In the genomic region with DNA sequence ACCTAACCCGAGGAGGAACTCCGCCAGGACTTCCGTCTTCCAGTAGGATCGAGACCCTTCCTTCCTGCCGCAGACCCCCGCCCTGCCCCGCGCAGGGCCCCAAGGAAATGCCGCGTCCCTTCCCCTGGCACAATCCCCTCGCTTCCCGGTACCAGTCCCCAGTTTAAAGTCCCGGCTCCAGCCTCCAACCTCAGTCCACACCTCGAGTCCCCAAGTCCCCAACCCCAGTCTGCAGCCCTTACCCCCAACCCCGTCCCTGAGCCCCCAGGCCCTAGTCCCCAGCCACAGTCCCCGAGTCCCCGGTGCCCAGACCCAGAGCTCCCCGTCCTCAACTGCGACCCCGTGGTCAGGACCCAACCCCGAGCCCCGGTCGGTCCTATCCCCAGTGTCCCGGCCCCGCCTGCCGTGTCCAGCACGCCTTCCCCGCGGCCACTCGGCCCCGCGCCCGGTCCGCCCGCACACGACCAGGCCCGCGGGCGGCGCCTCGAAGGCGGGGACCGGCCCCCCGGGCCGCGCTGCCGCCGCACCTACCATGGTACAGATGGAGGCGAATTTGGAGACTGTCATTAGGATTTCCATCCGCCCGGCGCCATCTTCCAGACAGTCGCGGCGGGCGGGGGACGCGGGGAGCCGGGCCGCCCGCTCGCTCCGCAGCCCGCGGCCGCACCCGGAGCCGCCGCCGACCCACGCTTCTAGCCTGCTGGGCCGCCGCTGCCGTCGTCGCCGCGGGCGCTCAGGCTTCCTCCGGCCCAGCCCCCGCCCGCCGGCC, we compare ENCODE assay signal across 8 mouse cellular contexts. TPM values are rescaled to one million over a fixed set of nuclear protein-coding genes. Genes with fewer than 3 reads are reported as not detected.
A peak's percentile ranks its signal among the peaks of the same experiment; 100 is the strongest.
DNase-seq lines count a peak whose midpoint lies in the region; ATAC-seq and TF ChIP-seq lines count a peak whose summit lies in the region.

No protein-coding gene starts in this region.

- no peaks in the 10 kb centered on the region for H3K9me3 ChIP-seq in intestine, postnatal 0 days (ENCODE audit: control insufficient read depth)

- H3K9ac ChIP-seq in intestine, postnatal 0 days (ENCODE audit: low read depth, low read length), result peak overlapping the region; percentile 95

- peak overlapping the region; percentile 92 for H3K4me3 ChIP-seq in gastrocnemius, adult 2 months
- peak overlapping the region; percentile 99 for H3K4me3 ChIP-seq in intestine, postnatal 0 days (ENCODE audit: low read depth, low read length)
- H3K4me3 ChIP-seq in small intestine, adult 2 months (ENCODE audit: low read depth, low read length), result peak overlapping the region; percentile 99

- peak overlapping the region; percentile 87 for H3K27ac ChIP-seq in gastrocnemius, adult 2 months
- peak overlapping the region; percentile 93 for H3K27ac ChIP-seq in intestine, postnatal 0 days (ENCODE audit: low read depth, low read length)
- peak overlapping the region; percentile 80 for H3K27ac ChIP-seq in small intestine, adult 2 months (ENCODE audit: insufficient read depth, low read depth, low read length)

- intact Hi-C loops in gastrocnemius, adult 2 months (cut with DNase I), result loop anchor here (2.0 kb wide), 1 partner anchor 39 kb away; a partner anchor contains a TSS

- peak; percentile 37 for ATAC-seq in intestine, postnatal 0 days

- peaks cover 14% of the 10 kb centered on the region for H3K4me1 ChIP-seq in intestine, postnatal 0 days (replicated peaks; ENCODE audit: control insufficient read depth, insufficient read depth, low read length)
- H3K4me1 ChIP-seq in small intestine, adult 2 months (ENCODE audit: control insufficient read depth, insufficient read depth, insufficient read length, low read length), result peaks cover 27% of the 10 kb centered on the region

- peak; percentile 56; the same call in 1 of the 2 replicates for TF ChIP-seq POLR2A in small intestine, adult 2 months (IDR thresholded peaks at IDR 0.05; ENCODE audit: low read depth, low read length)

- no peak for TF ChIP-seq CTCF in gastrocnemius, adult 2 months (IDR thresholded peaks at IDR 0.05)
- no peak for TF ChIP-seq CTCF in intestine, postnatal 0 days (IDR thresholded peaks at IDR 0.05; ENCODE audit: low read depth)
- 0 out of 2 replicates have a peak, but pooled peaks have one; percentile 8 for TF ChIP-seq CTCF in small intestine, adult 2 months (IDR thresholded peaks at IDR 0.05; ENCODE audit: extremely low read depth, insufficient read length, insufficient replicate concordance, low read depth, low read length)

- DNase-seq in adrenal gland, adult 18-20 months (ENCODE audit: low spot score in 2 of 2), result peak; percentile 30 to 46
- DNase-seq in adrenal gland, adult (ENCODE audit: inconsistent age in 2 of 2, low spot score in 1 of 2), result no peak
- peak; percentile 29 for DNase-seq in urinary bladder, adult 2 months (ENCODE audit: low spot score)
- no peak for DNase-seq in urinary bladder, postnatal 4 days (ENCODE audit: low spot score in 2 of 2)
- DNase-seq in gastrocnemius, adult 2 months, result peak; percentile 75
- peak; percentile 49 for DNase-seq in lung, postnatal 14 days

- under 1% methylated on average over 63 of the region's 83 CpGs for WGBS in intestine, postnatal 0 days
- WGBS in small intestine, adult 2 months, result 2% methylated on average over 74 of the region's 83 CpGs

- H3K4me2 ChIP-seq in intestine, postnatal 0 days (replicated peaks; ENCODE audit: low read depth), result peak overlapping the region; percentile 73

- H3K36me3 ChIP-seq in intestine, postnatal 0 days (ENCODE audit: control insufficient read depth, insufficient read depth), result no peaks in the 10 kb centered on the region
- H3K36me3 ChIP-seq in small intestine, adult 2 months (ENCODE audit: control insufficient read depth, insufficient read depth, low read length), result no peaks in the 10 kb centered on the region

- H3K27me3 ChIP-seq in intestine, postnatal 0 days (replicated peaks; ENCODE audit: control insufficient read depth, insufficient read depth, low read length), result no peaks in the 10 kb centered on the region
- no peaks in the 10 kb centered on the region for H3K27me3 ChIP-seq in small intestine, adult 2 months (ENCODE audit: control insufficient read depth, insufficient read depth, low read length)

RNA-seq across cellular contexts. Expression of a gene that starts 0.5 kb away (rescaled TPM):
- 10 to 100 TPM; 28.5 to 30.9 TPM for total RNA-seq in adrenal gland, adult 18-20 months (2021)
- polyA plus RNA-seq in urinary bladder, adult 2 months (2012; rRNA removed), result 16.6 and 20.9 TPM in 2 replicates
- 10 to 100 TPM; 15.4 to 22.4 TPM for total RNA-seq in gastrocnemius, adult 2 months (2021)
- 21.7 and 24.0 TPM in 2 replicates for polyA plus RNA-seq in intestine, postnatal 0 days (2015; fragmentation: Nextera tagmentation; extraction: Ambion mirVana)
- polyA plus RNA-seq in small intestine, adult 2 months (2012; rRNA removed), result 5.8 and 16.7 TPM in 2 replicates

RNA-seq across cellular contexts. Expression of a gene that starts 38.4 kb away (rescaled TPM):
- total RNA-seq in adrenal gland, adult 18-20 months (2021), result 100 to 1,000 TPM; 289 to 315 TPM
- polyA plus RNA-seq in urinary bladder, adult 2 months (2012; rRNA removed), result 587 and 829 TPM in 2 replicates
- 100 to 1,000 TPM; 120 to 155 TPM for total RNA-seq in gastrocnemius, adult 2 months (2021)
- polyA plus RNA-seq in intestine, postnatal 0 days (2015; fragmentation: Nextera tagmentation; extraction: Ambion mirVana), result 426 and 430 TPM in 2 replicates
- 15.6 and 16.3 TPM in 2 replicates for polyA plus RNA-seq in small intestine, adult 2 months (2012; rRNA removed)

RNA-seq across cellular contexts. Expression of a gene that starts 50.6 kb away (rescaled TPM):
- total RNA-seq in adrenal gland, adult 18-20 months (2021), result 10 to 100 TPM in 1 of 2 experiments, 1 to 10 TPM in 1; 7.0 to 11.1 TPM
- polyA plus RNA-seq in urinary bladder, adult 2 months (2012; rRNA removed), result 15.1 and 24.8 TPM in 2 replicates
- total RNA-seq in gastrocnemius, adult 2 months (2021), result 1 to 10 TPM; 1.7 to 2.0 TPM
- polyA plus RNA-seq in intestine, postnatal 0 days (2015; fragmentation: Nextera tagmentation; extraction: Ambion mirVana), result 17.6 TPM in 2 replicates
- 5.8 TPM in 2 replicates for polyA plus RNA-seq in small intestine, adult 2 months (2012; rRNA removed)

Comparison
In these comparisons a context has a peak if more than half of its experiments do, and no peak if none do; other contexts are left out.
1. DNase-seq: peak in adrenal gland, adult 18-20 months (2 of 2), urinary bladder, adult 2 months (single experiment), gastrocnemius, adult 2 months (single experiment) and lung, postnatal 14 days (single experiment); none in adrenal gland, adult (0 of 2) and urinary bladder, postnatal 4 days (0 of 2).
2. RNA of a gene that starts 38.4 kb away (polyA plus RNA-seq): 587 to 829 TPM in urinary bladder, adult 2 months and 426 to 430 TPM in intestine, postnatal 0 days; 15.6 to 16.3 TPM in small intestine, adult 2 months; every median in the first group is over 10 times any median in the second.
3. Peak in every context shown above with its lines, with median percentiles within 50 percentile points of each other: H3K27ac ChIP-seq and H3K4me3 ChIP-seq.